Mouse (Mus musculus): ENCODE measurements around the gene Glod4.

- TF ChIP-seq POLR2A (IDR thresholded peaks at IDR 0.05; ENCODE audit: insufficient read depth, low read depth, low read length) (no peak), CTCF (IDR thresholded peaks at IDR 0.05; ENCODE audit: insufficient read depth, low read depth, low read length) (no peak)
Measured at GRCm38 (mm10) chr11:76213841-76214240, 29.7 kb downstream of the Glod4 start.

All from olfactory bulb, adult 2 months (tissue).